Mouse (Mus musculus): ENCODE measurements at regions not wholly inside any gene's neighbourhood (a gene's known extent, or its start where the extent isn't known, plus 50 kb on each side); places are given as distances from the start of the nearest gene placed in this dataset.
"Not testable (repeated sequence)": the region's sequence is repeated elsewhere in the genome, so short reads cannot be mapped to it uniquely, and the experiment has no call there.

GRCm38 (mm10) chr6:6496789-6497188 is 81.7 kb downstream of the Sem1 start:
- TF ChIP-seq POLR2A (IDR thresholded peaks at IDR 0.05; ENCODE audit: low read depth, low read length) (no peak), CTCF (IDR thresholded peaks at IDR 0.05; ENCODE audit: borderline replicate concordance, insufficient read depth, low read length) (no peak)
- Histone ChIP-seq H3K4me1 (ENCODE audit: control insufficient read depth, insufficient read depth, low read length) (no peaks in the 10 kb centered on the region), H3K27ac (ENCODE audit: insufficient read depth, low read length) (no peak overlapping the region), H3K4me3 (ENCODE audit: insufficient read depth, low read length) (no peak overlapping the region)

GRCm38 (mm10) chr6:6496336-6496735 is 82.1 kb downstream of the Sem1 start:
- no peaks in the 10 kb centered on the region for H3K4me1 ChIP-seq (ENCODE audit: control insufficient read depth, insufficient read depth, low read length)
- TF ChIP-seq CTCF (IDR thresholded peaks at IDR 0.05; ENCODE audit: borderline replicate concordance, insufficient read depth, low read length), result no peak
- no peak for TF ChIP-seq POLR2A (IDR thresholded peaks at IDR 0.05; ENCODE audit: low read depth, low read length)
- no peak overlapping the region for H3K27ac ChIP-seq (ENCODE audit: insufficient read depth, low read length)

GRCm38 (mm10) chr6:6488191-6488590 is 90.3 kb downstream of the Sem1 start:
- H3K27ac ChIP-seq (ENCODE audit: insufficient read depth, low read length), result no peak overlapping the region

More at GRCm38 (mm10) chr6:6496336-6496735, 82.1 kb downstream of the Sem1 start:
- no peak overlapping the region for H3K4me3 ChIP-seq (ENCODE audit: insufficient read depth, low read length)

GRCm38 (mm10) chr6:6481596-6481995 is 96.9 kb downstream of the Sem1 start:
- H3K4me1 ChIP-seq (ENCODE audit: control insufficient read depth, insufficient read depth, low read length); H3K4me3 ChIP-seq (ENCODE audit: insufficient read depth, low read length); H3K27ac ChIP-seq (ENCODE audit: insufficient read depth, low read length): not testable (repeated sequence)

More at GRCm38 (mm10) chr6:6488191-6488590, 90.3 kb downstream of the Sem1 start:
- Histone ChIP-seq H3K4me1 (ENCODE audit: control insufficient read depth, insufficient read depth, low read length) (no peaks in the 10 kb centered on the region), H3K4me3 (ENCODE audit: insufficient read depth, low read length) (no peak overlapping the region)
- TF ChIP-seq CTCF (IDR thresholded peaks at IDR 0.05; ENCODE audit: borderline replicate concordance, insufficient read depth, low read length) (no peak), POLR2A (IDR thresholded peaks at IDR 0.05; ENCODE audit: low read depth, low read length) (no peak)

- TF ChIP-seq CTCF (IDR thresholded peaks at IDR 0.05; ENCODE audit: borderline replicate concordance, insufficient read depth, low read length), result no peak
- TF ChIP-seq POLR2A (IDR thresholded peaks at IDR 0.05; ENCODE audit: low read depth, low read length), result no peak
- H3K4me1 ChIP-seq (ENCODE audit: control insufficient read depth, insufficient read depth, low read length), result no peaks in the 10 kb centered on the region
- no peak overlapping the region for H3K27ac ChIP-seq (ENCODE audit: insufficient read depth, low read length)
- H3K4me3 ChIP-seq (ENCODE audit: insufficient read depth, low read length), result no peak overlapping the region
Observed at GRCm38 (mm10) chr6:6470397-6470796, 108.1 kb downstream of the Sem1 start.

GRCm38 (mm10) chr6:6467526-6467925 is 110.9 kb downstream of the Sem1 start:
- no peaks in the 10 kb centered on the region for H3K4me1 ChIP-seq (ENCODE audit: control insufficient read depth, insufficient read depth, low read length)
- TF ChIP-seq POLR2A (IDR thresholded peaks at IDR 0.05; ENCODE audit: low read depth, low read length) (no peak), CTCF (IDR thresholded peaks at IDR 0.05; ENCODE audit: borderline replicate concordance, insufficient read depth, low read length) (no peak)
- H3K4me3 ChIP-seq (ENCODE audit: insufficient read depth, low read length), result no peak overlapping the region
- H3K27ac ChIP-seq (ENCODE audit: insufficient read depth, low read length), result no peak overlapping the region

- Histone ChIP-seq H3K4me1 (ENCODE audit: control insufficient read depth, insufficient read depth, low read length) (no peaks in the 10 kb centered on the region), H3K4me3 (ENCODE audit: insufficient read depth, low read length) (no peak overlapping the region), H3K27ac (ENCODE audit: insufficient read depth, low read length) (no peak overlapping the region)
- TF ChIP-seq CTCF (IDR thresholded peaks at IDR 0.05; ENCODE audit: borderline replicate concordance, insufficient read depth, low read length) (no peak), POLR2A (IDR thresholded peaks at IDR 0.05; ENCODE audit: low read depth, low read length) (no peak)
Observed at GRCm38 (mm10) chr6:6466231-6466630, 112.2 kb downstream of the Sem1 start.

- TF ChIP-seq CTCF (IDR thresholded peaks at IDR 0.05; ENCODE audit: borderline replicate concordance, insufficient read depth, low read length) (no peak), POLR2A (IDR thresholded peaks at IDR 0.05; ENCODE audit: low read depth, low read length) (no peak)
- Histone ChIP-seq H3K27ac (ENCODE audit: insufficient read depth, low read length) (no peak overlapping the region), H3K4me1 (ENCODE audit: control insufficient read depth, insufficient read depth, low read length) (no peaks in the 10 kb centered on the region), H3K4me3 (ENCODE audit: insufficient read depth, low read length) (no peak overlapping the region)
Observed at GRCm38 (mm10) chr6:6463807-6464470, 114.5 kb downstream of the Sem1 start.

- Histone ChIP-seq H3K27ac (ENCODE audit: insufficient read depth, low read length) (no peak overlapping the region), H3K4me3 (ENCODE audit: insufficient read depth, low read length) (no peak overlapping the region), H3K4me1 (ENCODE audit: control insufficient read depth, insufficient read depth, low read length) (0 out of 2 replicates have a peak, but pooled peaks cover 2% of the 10 kb centered on the region)
- TF ChIP-seq POLR2A (IDR thresholded peaks at IDR 0.05; ENCODE audit: low read depth, low read length), result no peak
- no peak for TF ChIP-seq CTCF (IDR thresholded peaks at IDR 0.05; ENCODE audit: borderline replicate concordance, insufficient read depth, low read length)
Observed at GRCm38 (mm10) chr6:6459918-6460239, 118.6 kb downstream of the Sem1 start.

- TF ChIP-seq POLR2A (IDR thresholded peaks at IDR 0.05; ENCODE audit: low read depth, low read length), result no peak
- no peak for TF ChIP-seq CTCF (IDR thresholded peaks at IDR 0.05; ENCODE audit: borderline replicate concordance, insufficient read depth, low read length)
- Histone ChIP-seq H3K27ac (ENCODE audit: insufficient read depth, low read length) (no peak overlapping the region), H3K4me1 (ENCODE audit: control insufficient read depth, insufficient read depth, low read length) (0 out of 2 replicates have a peak, but pooled peaks cover 2% of the 10 kb centered on the region), H3K4me3 (ENCODE audit: insufficient read depth, low read length) (no peak overlapping the region)
Observed at GRCm38 (mm10) chr6:6459006-6459917, 119.2 kb downstream of the Sem1 start.
